Mouse (Mus musculus) embryonic fibroblast, embryonic 13.5 days (primary cell): ENCODE results near the gene Rars2. TPM values are rescaled to one million over a fixed set of nuclear protein-coding genes. Genes with fewer than 3 reads are reported as not detected.

Source experiments
- H3K27ac ChIP-seq: 2 replicates; pipeline ENCODE4 v1.5.1; 2012; ENCODE audit warnings: low read length, control low read depth, inconsistent platforms; ENCODE audit not compliant: insufficient read depth
- H3K4me1 ChIP-seq: 2 replicates; pipeline ENCODE4 v1.6.1; 2011; ENCODE audit warnings: low read length; ENCODE audit not compliant: control insufficient read depth, insufficient read depth
- H3K4me3 ChIP-seq: 2 replicates; pipeline ENCODE4 v1.5.1; 2011; ENCODE audit warnings: mild to moderate bottlenecking, control low read depth, low read length; ENCODE audit not compliant: insufficient read depth
- CTCF ChIP-seq: IDR thresholded peaks from 2 replicates; pipeline ENCODE4 v1.5.1; 2011; ENCODE audit warnings: mild to moderate bottlenecking, control low read depth, low read length, moderate library complexity, borderline replicate concordance; ENCODE audit not compliant: insufficient read depth
- POLR2A ChIP-seq: IDR thresholded peaks from 2 replicates; pipeline ENCODE4 v1.6.1; 2011; ENCODE audit warnings: low read depth, mild to moderate bottlenecking, control low read depth, low read length, moderate library complexity
- polyA plus RNA-seq: library from polyadenylated mRNA; stranded (reverse); fragments of >200 nt; gene quantifications from 2 replicates; pipeline ENCODE4 v1.2.4, GENCODE M21; 2011; ENCODE audit warnings: low read depth; ENCODE audit not compliant: missing spikeins, insufficient read length

The Rars2 gene
- polyA plus RNA-seq, 1 experiment = 34.3 TPM

DNA sequence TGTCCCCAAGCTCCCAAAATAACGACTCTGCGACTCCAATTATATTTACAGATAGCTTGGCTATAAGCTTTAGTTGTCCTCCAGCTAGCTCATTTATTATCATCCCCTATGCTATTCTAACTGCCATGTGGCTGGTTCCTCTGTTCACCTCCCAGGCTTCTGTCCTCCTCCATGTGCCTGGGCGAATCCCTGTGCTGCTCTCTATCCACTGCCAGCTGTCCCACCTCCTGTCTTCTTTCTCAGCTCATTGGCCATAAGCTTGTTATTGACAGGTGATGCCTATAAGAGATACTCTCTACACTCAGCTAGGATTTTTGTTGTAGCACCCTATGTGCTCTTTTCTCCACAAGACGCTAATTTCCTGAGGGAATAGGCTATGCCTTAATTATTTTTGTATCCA is 23.1 kb downstream of the Rars2 start:
- TF ChIP-seq CTCF = no peak
- no peak for TF ChIP-seq POLR2A
- Histone ChIP-seq H3K4me3 (no peak overlapping the region), H3K4me1 (no peaks in the 10 kb centered on the region), H3K27ac (no peak overlapping the region)

DNA sequence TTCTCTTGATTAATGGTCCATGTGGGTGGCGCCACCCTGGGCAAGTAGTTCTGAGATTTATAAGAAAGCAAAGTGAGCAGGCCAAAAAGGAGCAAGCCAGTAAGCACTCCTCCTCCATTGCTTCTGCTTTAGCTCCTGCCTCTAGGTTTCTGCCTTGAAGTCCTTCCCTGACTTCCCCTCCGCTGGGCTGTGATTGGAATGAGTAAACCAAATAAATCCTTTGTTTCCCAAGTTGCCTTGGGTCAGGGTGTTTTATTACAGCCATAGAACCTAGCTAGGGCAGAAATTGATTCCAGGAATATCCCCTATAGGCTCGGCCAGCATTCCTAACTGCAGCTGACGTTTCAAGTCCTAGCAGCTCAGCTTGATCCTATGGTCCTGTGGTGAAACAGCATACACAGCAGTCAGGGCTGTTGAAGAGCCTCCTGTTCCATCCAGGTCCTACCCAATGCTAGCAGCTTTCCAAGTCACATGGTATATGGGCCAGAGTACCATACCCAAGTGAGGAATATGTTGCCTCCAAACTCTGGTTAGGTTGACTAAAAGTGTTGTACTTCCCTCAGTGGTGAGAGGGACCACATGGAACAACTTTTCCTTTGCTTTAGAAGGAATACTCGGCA is 25.1 kb downstream of the Rars2 start:
- TF ChIP-seq CTCF (no peak), POLR2A (no peak)
- Histone ChIP-seq H3K4me3 (no peak overlapping the region), H3K27ac (no peak overlapping the region), H3K4me1 (no peaks in the 10 kb centered on the region)

DNA sequence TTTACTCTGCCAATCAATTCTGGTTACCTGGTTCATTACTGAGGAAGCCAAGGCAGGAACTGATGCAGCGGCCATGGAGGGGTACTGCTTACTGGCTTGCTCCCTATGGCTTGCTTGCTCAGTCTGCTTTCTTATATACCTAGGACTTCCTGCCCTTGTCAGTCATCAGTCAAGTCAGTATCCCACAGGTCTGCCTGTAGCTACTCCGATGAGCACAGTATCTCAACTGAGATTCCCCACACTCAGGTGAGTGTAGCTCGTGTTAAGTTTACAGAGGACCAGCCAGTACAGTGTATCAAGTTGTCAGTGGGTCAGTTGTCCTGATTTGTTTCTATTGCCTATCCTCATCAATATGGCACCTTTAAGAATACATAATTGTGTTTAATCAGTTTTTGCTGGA is 26.0 kb downstream of the Rars2 start:
- H3K4me3 ChIP-seq = no peak overlapping the region
- H3K27ac ChIP-seq = no peak overlapping the region
- TF ChIP-seq POLR2A = no peak
- TF ChIP-seq CTCF = no peak
- no peaks in the 10 kb centered on the region for H3K4me1 ChIP-seq

DNA sequence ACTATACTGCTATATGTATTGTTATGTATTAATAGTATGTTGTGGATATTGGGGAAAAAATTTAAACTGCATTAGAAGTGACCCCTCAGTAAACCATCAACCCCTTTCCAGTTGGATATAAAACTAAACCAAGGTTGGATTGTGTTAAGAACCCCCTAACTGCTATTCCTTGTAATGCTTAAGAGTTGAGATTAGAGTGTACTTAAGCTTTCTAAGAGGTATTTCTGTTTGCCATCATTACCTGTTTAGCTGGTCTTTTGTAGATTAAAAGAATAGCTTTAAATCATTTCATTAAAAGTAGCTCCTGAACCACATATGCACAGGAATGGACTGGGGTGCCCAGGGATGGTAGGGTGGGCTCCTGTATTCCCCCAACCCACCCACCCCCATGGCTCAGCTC is 30.0 kb downstream of the Rars2 start:
- H3K4me1 ChIP-seq = no peaks in the 10 kb centered on the region
- no peak overlapping the region for H3K27ac ChIP-seq
- H3K4me3 ChIP-seq = no peak overlapping the region
- no peak for TF ChIP-seq CTCF
- TF ChIP-seq POLR2A = no peak

DNA sequence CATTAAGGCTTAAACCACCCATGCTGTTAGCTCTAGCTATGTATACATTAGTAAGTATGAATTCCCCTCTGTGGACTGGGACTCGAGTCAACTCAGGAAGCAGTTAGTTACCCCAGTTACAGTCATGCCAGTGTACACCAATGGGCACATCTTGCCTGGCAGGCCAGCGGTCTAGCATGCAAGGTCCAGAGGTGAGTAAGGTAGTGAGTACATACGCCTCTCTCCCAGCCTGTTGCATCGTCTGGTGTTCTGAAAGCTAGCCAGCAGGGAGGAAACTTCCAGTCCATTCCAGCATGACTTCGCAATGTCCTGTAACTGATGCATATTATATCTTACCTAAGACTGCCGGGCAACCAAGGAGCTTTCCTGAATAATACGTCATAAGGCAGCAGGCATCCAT is 38.4 kb downstream of the Rars2 start:
- H3K27ac ChIP-seq = no peak overlapping the region
- no peaks in the 10 kb centered on the region for H3K4me1 ChIP-seq
- no peak overlapping the region for H3K4me3 ChIP-seq
- TF ChIP-seq POLR2A (no peak), CTCF (no peak)

DNA sequence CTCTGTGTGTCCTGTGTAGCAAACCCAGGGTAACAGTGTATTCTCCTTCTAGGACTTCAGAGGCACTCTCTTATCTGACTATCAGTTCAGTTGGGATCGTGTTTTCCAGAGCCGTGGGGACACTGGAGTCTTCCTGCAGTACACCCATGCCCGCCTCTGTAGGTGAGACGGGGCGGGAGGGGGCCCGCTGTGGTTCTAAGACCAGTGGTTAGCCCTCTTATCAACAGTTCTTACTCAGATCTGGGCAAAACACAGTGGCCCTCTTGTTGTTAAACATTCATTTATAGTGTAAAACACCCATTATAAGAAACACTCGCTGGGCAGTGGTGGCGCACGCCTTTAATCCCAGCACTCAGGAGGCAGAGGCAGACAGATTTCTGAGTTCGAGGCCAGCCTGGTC is 41.3 kb downstream of the Rars2 start:
- Histone ChIP-seq H3K27ac (no peak overlapping the region), H3K4me3 (no peak overlapping the region), H3K4me1 (no peaks in the 10 kb centered on the region)
- TF ChIP-seq POLR2A (no peak), CTCF (no peak)

DNA sequence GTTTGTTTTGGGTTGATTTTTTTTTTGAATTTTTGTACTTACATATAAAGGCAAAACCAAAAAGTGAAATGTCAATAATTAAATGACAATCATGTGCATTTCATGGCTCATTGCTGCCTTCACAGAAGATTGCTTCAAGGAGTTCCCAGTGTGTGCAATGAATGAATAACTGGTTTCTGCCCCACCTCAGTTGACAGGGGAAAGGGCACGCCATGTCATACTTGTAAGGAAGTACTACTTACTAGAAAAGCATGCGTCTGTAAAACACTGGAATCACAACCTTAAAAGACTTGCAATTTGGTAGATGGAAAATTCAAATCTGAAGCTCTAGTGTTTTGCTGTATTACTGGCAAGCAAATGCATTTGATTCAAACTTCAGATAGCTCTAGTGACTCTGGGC is 44.3 kb downstream of the Rars2 start:
- TF ChIP-seq POLR2A = no peak
- no peak for TF ChIP-seq CTCF
- no peak overlapping the region for H3K27ac ChIP-seq
- H3K4me1 ChIP-seq = no peaks in the 10 kb centered on the region
- H3K4me3 ChIP-seq = no peak overlapping the region

DNA sequence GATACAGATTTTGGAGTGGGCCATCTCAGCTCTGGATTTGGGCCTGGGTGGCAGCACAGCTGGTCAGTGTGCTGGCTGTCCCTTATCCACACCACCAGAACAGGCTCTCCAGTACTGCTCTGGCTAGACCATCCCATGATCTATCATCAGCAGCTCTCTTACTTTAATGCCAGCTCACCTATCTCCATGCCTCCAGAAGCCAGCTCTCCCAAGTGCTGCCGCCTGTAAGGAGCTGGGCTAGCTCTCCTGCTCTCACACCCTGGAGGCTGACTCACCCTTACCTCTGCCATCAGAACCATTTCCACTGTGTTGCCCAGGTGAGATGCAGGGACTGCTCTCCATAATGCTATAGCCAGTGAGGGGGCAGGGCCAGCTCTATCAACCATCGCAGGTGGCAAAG is 46.8 kb downstream of the Rars2 start:
- no peaks in the 10 kb centered on the region for H3K4me1 ChIP-seq
- H3K4me3 ChIP-seq = no peak overlapping the region
- no peak overlapping the region for H3K27ac ChIP-seq
- no peak for TF ChIP-seq POLR2A
- no peak for TF ChIP-seq CTCF

DNA sequence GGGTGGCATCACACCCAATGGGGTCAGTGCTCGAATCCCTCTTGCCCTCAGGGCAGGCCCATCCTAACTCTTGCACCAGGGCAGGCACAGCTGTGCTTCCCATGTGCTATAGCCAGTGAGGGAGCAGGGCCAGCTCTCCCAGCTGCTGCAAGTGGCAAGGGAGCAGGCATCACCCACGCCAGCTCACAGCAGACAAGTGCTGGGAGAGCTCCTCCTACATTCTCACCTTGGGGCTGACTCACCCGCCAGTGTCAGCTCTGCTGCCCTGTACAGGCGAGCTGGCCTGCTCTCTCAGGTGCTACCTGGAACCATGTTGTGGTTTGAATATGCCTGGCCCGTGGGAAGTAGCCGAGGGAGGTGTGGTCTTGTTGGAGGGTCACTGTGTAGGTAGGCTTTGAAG is 47.2 kb downstream of the Rars2 start:
- no peak for TF ChIP-seq CTCF
- no peak for TF ChIP-seq POLR2A
- H3K27ac ChIP-seq = no peak overlapping the region
- no peak overlapping the region for H3K4me3 ChIP-seq
- H3K4me1 ChIP-seq = no peaks in the 10 kb centered on the region

DNA sequence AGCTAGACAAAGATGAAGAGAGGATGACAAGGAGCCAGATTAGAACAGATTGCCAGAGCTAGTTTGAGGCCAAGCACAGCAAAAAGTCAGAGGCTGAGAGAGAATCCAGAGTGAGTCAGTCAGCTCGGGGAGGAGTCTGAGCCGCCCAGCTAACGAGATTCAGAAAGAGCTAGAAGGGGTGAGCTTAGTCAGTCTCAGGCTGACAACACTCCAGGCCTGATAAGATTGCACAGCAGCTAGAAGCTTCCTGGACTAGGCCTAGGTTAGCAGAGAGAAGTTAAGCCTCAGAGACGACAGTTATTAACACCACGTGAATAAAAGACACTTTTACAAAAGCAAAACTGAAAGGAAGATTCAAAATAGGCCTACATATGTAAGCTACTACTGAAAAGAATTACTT is 53.2 kb downstream of the Rars2 start:
- TF ChIP-seq POLR2A (no peak), CTCF (no peak)
- H3K27ac ChIP-seq = no peak overlapping the region
- H3K4me1 ChIP-seq = no peaks in the 10 kb centered on the region
- H3K4me3 ChIP-seq = no peak overlapping the region

DNA sequence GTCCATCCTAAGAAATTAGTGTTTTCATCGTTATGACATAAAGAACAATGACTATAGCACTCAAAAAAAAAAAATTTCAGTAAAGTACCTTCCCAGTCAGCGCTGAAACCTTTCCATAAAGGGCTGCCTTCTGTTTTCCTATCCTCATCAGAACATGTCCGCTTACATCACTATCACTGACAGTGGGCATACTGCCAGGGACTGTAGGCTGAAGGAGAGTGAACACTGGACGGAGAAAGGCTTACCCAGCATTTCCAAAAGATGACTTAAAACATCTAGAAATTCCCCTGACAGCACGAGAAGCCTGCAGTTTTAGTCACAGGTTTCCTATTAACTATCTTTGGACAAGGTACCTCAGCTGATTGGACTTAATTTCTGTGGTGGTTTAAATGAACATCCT is 59.0 kb downstream of the Rars2 start:
- Histone ChIP-seq H3K4me1 (no peaks in the 10 kb centered on the region), H3K4me3 (no peak overlapping the region), H3K27ac (no peak overlapping the region)
- TF ChIP-seq POLR2A (no peak), CTCF (no peak)
